Mouse (Mus musculus) CH12.LX (cell line): ENCODE results near the gene Gpcpd1. TPM values are rescaled to one million over a fixed set of nuclear protein-coding genes. Genes with fewer than 3 reads are reported as not detected.
"Not testable (repeated sequence)": the region's sequence is repeated elsewhere in the genome, so short reads cannot be mapped to it uniquely, and the experiment has no call there.

Source experiments
- DNase-seq: peaks from one replicate; pipeline ENCODE4 v3.0.0-alpha.2; 2013; ENCODE audit errors: extremely low read depth
- H3K27ac ChIP-seq: 2 replicates; pipeline ENCODE4 v1.5.1; 2012; ENCODE audit warnings: low read depth, mild to moderate bottlenecking, control low read depth, moderate library complexity; ENCODE audit not compliant: insufficient read depth
- H3K27me3 ChIP-seq: replicated peaks from 2 replicates; pipeline ENCODE3; 2012; ENCODE audit warnings: inconsistent platforms
- H3K36me3 ChIP-seq, 2 experiments: replicated peaks in 1 of 2; 2 replicates each; pipeline versions ENCODE3 to v1.6.1; 2012; ENCODE audit warnings: inconsistent platforms in 1 of 2, low read length in 1 of 2, mild to moderate bottlenecking in 1 of 2, mixed read lengths in 1 of 2, moderate library complexity in 1 of 2; ENCODE audit not compliant: control insufficient read depth in 1 of 2, insufficient read depth in 1 of 2
- H3K4me1 ChIP-seq, 2 experiments: 2 replicates each; pipeline ENCODE4 v1.6.1; 2012; ENCODE audit warnings: inconsistent platforms in 1 of 2, moderate library complexity in 1 of 2; ENCODE audit not compliant: insufficient read depth in 2 of 2, control insufficient read depth in 1 of 2
- H3K4me2 ChIP-seq: 2 replicates; pipeline ENCODE4 v1.6.1; 2012; ENCODE audit warnings: low read depth, mild to moderate bottlenecking, control low read depth; ENCODE audit not compliant: poor library complexity, insufficient read depth, severe bottlenecking
- H3K4me3 ChIP-seq, 3 experiments: fragments of 150-350 bp in 1 of 3; sonication (generic) in 1 of 3; replicated peaks in 1 of 3; 2 replicates each; pipeline versions ENCODE3 to v1.5.1; 2011 to 2012; ENCODE audit warnings: low read depth in 2 of 3, low read length in 2 of 3, mild to moderate bottlenecking in 2 of 3, moderate library complexity in 2 of 3, control low read depth in 1 of 3, improper control_type of control experiment in 1 of 3, inconsistent platforms in 1 of 3, mixed read lengths in 1 of 3; ENCODE audit not compliant: poor library complexity in 1 of 3
- H3K79me2 ChIP-seq: replicated peaks from 2 replicates; pipeline ENCODE4 v1.6.1; 2012; ENCODE audit warnings: mild to moderate bottlenecking, moderate library complexity; ENCODE audit not compliant: control insufficient read depth, poor library complexity, insufficient read depth, severe bottlenecking; ENCODE audit errors: extremely low read depth
- H3K9ac ChIP-seq: 2 replicates; pipeline ENCODE4 v1.6.1; 2012; ENCODE audit warnings: low read depth, mild to moderate bottlenecking, control low read depth, moderate library complexity; ENCODE audit not compliant: insufficient read depth
- H3K9me3 ChIP-seq: replicated peaks from 2 replicates; pipeline ENCODE3; 2012; ENCODE audit warnings: low read length, inconsistent platforms, mixed read lengths
- CHD1 ChIP-seq: IDR thresholded peaks from 2 replicates; pipeline ENCODE4 v1.6.1; 2012; ENCODE audit warnings: low read depth, low read length, improper control_type of control experiment, inconsistent platforms
- KAT2A ChIP-seq: IDR thresholded peaks from 2 replicates; pipeline ENCODE4 v1.6.1; 2012; ENCODE audit warnings: low read length, improper control_type of control experiment, inconsistent platforms; ENCODE audit not compliant: insufficient replicate concordance
- MXI1 ChIP-seq: IDR thresholded peaks from 2 replicates; pipeline ENCODE4 v1.6.1; 2011; ENCODE audit warnings: mild to moderate bottlenecking, low read depth, low read length, improper control_type of control experiment
- POLR2A ChIP-seq: IDR thresholded peaks from 2 replicates; pipeline ENCODE4 v1.6.1; 2011; ENCODE audit warnings: low read depth, mild to moderate bottlenecking, improper control_type of control experiment, low read length
- RAD21 ChIP-seq: IDR thresholded peaks from 2 replicates; pipeline ENCODE4 v1.6.1; 2011; ENCODE audit warnings: low read depth, mild to moderate bottlenecking, low read length, improper control_type of control experiment, moderate library complexity
- ZNF384 ChIP-seq: IDR thresholded peaks from 2 replicates; pipeline ENCODE4 v1.6.1; 2012; ENCODE audit warnings: low read depth, low read length, improper control_type of control experiment, inconsistent platforms
- dilution Hi-C: fragments of 300-500 bp; cut with MboI; formaldehyde crosslinking; loops from 2 replicates; pipeline ENCODE4 v1.14.3; 2020; ENCODE audit warnings: low sequenced_read_pairs; ENCODE audit not compliant: extremely low pct_unique_long_range_greater_than_20kb, extremely low pct_ligation_motif_present
- in situ Hi-C: fragments of 300-500 bp; cut with MboI; formaldehyde crosslinking; loops from 3 replicates; pipeline ENCODE4 v1.14.3; 2019; ENCODE audit warnings: low sequenced_read_pairs, low pct_ligation_motif_present, low pct_unique_long_range_greater_than_20kb, mixed read lengths
- polyA plus RNA-seq: library from polyadenylated mRNA; unstranded; fragments of >175 nt; gene quantifications from 2 replicates; pipeline ENCODE4 v1.2.1, GENCODE M21; 2012; ENCODE audit warnings: low read depth; ENCODE audit not compliant: insufficient read length
- total RNA-seq, 2 experiments: library from RNA; depleted of rRNA; stranded (reverse); fragments of 300-350 nt in 1 of 2; fragments of >200 nt in 1 of 2; gene quantifications; 2 replicates each; pipeline ENCODE4 v1.2.3; 2012 to 2014

The Gpcpd1 gene
- total and polyA plus RNA-seq, 3 experiments, result 30.9 to 60.8 (median 33.5) TPM

- no peak for TF ChIP-seq CHD1
These were observed 9.7 kb upstream of the Gpcpd1 start (continued) for GRCm38 (mm10) chr2:132597226-132597625.

DNA sequence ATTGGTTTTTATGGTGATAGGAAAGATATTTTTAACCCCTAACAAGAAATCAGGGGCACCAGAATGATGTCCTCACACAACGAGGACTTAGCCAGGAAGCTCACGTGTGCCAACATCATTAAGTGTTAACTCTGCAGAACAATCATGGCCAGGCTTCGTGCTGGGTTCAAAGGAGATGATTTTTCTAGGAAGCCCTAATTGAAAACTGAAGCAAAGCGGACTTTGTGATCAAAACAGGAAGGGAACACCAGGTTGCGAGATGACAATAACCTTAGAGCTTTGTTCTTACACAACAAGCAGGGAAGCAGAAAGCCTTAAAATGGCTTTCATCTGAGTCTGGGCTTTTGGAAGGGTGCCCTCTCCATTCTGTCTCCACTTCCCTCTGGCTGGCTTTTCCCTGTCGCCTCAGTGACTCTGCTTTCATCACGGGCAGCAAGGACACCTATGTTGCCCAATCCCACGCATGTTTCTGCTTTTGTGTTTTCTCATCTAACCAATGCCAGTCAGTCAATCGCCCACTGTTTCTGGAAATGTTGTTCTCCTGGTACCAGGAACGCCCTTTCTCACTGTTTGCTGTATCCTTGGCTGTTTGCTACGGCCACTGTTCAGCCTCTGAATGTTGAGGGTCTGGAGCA lies 8.2 kb upstream of the Gpcpd1 start:
- TF ChIP-seq POLR2A (no peak), MXI1 (no peak), CHD1 (no peak)
- Histone ChIP-seq H3K9ac (no peak overlapping the region), H3K4me3 (no peak overlapping the region), H3K27ac (no peak overlapping the region), H3K27me3 (peaks cover 4% of the 10 kb centered on the region), H3K36me3 (no peaks in the 10 kb centered on the region), H3K9me3 (no peaks in the 10 kb centered on the region), H3K79me2 (no peaks in the 10 kb centered on the region), H3K4me2 (no peak overlapping the region), H3K4me1 (peaks cover 8 to 49% of the 10 kb centered on the region in 2 experiments)
- in situ Hi-C loops (no loop called here), dilution Hi-C loops (no loop called here)
- DNase-seq, result no peak

DNA sequence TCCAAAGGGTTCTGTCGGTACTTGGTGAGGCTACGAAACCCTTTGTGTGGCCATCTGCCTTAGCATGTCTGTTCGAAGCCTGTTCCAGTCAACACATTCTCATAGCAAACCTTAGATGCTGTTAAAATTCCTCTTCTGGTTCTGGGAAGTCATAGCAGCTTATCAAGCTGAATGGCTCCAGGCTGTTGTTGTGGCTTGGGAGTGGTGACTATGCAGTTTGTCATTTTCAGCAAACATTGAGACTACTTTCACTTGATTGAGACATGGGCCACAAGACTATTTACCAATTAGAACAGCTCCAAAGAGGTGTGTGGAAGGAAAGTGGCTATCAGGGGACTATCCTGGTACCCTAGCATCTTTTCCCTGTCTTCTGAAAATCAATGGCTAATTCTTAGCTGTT lies 4.6 kb upstream of the Gpcpd1 start:
- in situ Hi-C loops (no loop called here), dilution Hi-C loops (no loop called here)
- peaks cover 5% of the 10 kb centered on the region for H3K27me3 ChIP-seq
- TF ChIP-seq RAD21 (no peak), KAT2A (no peak), ZNF384 (no peak)
- DNase-seq, result no peak
- no peak overlapping the region for H3K27ac ChIP-seq
- no peak overlapping the region for H3K9ac ChIP-seq
- peaks cover 9 to 34% of the 10 kb centered on the region in 2 experiments; a peak in 3 of 4 replicates for H3K4me1 ChIP-seq
- H3K4me3 ChIP-seq, result no peak overlapping the region
- H3K4me2 ChIP-seq, result no peak overlapping the region
- no peaks in the 10 kb centered on the region for H3K9me3 ChIP-seq
- no peaks in the 10 kb centered on the region for H3K79me2 ChIP-seq
- no peaks in the 10 kb centered on the region for H3K36me3 ChIP-seq

DNA sequence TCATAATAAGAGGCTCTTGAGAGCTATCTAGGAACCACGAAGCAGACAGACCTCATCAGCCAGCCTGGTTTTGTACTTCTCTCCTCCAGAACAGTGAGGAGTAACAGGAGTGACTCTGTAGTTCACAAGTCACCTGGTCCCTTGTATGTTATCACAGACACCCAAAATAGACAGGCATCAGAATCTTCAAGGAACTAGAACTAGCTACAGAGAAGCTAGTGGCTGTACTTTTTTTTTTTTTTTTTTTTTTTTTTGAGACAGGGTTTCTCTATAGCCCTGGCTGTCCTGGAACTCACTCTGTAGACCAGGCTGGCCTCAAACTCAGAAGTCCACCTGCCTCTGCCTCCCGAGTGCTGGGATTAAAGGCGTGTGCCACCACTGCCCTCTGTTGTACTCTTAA lies 4.0 kb upstream of the Gpcpd1 start:
- H3K4me2 ChIP-seq, H3K27ac ChIP-seq, H3K79me2 ChIP-seq, H3K27me3 ChIP-seq, DNase-seq, H3K9me3 ChIP-seq, dilution Hi-C loops, in situ Hi-C loops, H3K9ac ChIP-seq, H3K36me3 ChIP-seq, H3K4me3 ChIP-seq: not testable (repeated sequence)
- peaks cover 9 to 31% of the 10 kb centered on the region in 2 experiments; a peak in 3 of 4 replicates for H3K4me1 ChIP-seq
- TF ChIP-seq ZNF384, result peak; percentile 68
